Mouse (Mus musculus) frontal cortex, postnatal 25 days (tissue): Measurements from ENCODE around the gene Slc17a5.

Experiments
- DNase-seq, 2 experiments: peaks; one replicate each; pipeline ENCODE4 v3.0.0; 2022; ENCODE audit warnings: low spot score in 2 of 2

The Slc17a5 gene

GRCm38 (mm10) chr9:78559479-78559878 is 28.4 kb downstream of the Slc17a5 start:
- no peak for DNase-seq

- no peak for DNase-seq
Measured at GRCm38 (mm10) chr9:78558586-78559214, 29.1 kb downstream of the Slc17a5 start.

DNA sequence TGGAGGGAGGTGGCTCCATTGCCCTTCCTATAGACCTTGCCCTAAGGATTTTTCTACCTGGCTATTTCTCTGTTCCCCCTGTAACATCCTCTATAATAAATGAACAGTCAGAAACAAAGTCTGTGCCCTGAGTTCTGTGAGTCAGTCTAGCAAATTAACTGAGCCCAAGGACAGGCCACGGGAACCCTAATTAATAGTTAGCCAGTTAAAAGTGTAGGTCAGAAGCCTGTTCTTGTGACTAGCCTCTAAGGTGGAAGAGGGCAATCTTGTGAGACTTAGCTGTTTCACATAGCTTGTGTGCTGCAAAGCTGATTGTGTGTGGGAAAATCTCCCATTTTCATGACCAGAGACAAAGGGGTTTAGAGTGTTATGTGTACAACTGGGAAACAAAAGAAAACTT is 30.8 kb downstream of the Slc17a5 start:
- DNase-seq = no peak

DNA sequence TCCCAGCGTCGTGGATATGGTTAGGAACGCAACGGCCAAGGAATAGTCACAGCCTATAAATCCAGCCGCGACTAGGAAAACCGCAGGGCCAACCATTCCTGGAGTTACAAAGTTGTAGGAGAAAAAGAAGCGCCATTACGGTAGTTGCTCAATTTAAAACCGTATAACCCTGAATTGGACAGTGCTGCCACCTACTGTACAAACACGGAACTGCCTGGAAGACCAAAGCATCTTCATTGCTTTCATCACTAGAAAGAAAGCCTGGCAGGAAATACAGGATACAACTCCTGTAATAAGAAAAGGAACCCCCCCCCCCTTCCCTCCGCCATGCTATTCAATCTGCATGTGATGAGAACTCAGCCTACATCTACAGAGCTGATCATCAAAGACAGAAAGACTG is 34.9 kb downstream of the Slc17a5 start:
- DNase-seq = peak; percentile 78 to 91

DNA sequence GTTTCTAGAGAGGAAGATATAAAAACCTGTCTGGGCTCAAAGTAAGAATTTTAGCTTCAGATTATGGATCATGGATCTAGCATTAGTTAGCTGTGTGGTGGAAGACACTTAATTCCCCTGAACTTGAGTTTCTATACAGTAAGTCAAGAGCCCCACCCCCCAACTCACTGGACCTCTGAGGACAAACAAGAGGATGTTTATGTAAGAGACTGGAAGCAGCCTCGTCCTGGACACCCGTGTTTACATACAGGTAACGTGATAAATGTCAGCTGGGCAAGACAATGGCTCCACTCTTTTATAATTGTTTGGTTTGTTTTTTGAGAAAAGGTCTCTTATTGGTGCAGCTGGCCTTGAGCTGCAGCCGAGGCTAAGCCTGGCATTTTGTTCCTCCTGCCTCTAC is 36.1 kb downstream of the Slc17a5 start:
- DNase-seq = no peak

DNA sequence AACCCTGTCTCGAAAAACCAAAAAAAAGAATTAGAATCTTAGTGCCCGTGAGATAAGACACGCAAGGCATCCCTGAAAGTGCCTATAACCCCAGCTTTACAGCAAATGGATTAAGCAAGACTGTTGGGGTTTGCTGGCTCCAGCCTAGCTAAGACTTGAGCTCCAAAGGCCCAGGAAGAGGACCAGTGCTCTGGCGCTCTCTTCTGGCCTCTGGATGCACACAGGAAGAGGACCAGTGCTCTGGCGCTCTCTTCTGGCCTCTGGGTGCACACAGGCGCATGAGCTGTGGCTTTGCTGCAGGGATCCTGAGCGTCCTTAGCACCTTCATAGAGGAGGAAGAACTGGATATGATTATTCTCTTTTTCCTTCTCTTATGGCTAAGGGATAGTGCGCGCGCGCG is 40.1 kb downstream of the Slc17a5 start:
- DNase-seq = no peak

- peak; percentile 20 to 23 for DNase-seq
Measured at GRCm38 (mm10) chr9:78546944-78547343, 40.9 kb downstream of the Slc17a5 start.

- DNase-seq = no peak
Measured at GRCm38 (mm10) chr9:78541758-78542157, 46.1 kb downstream of the Slc17a5 start.

- DNase-seq = no peak
Measured at GRCm38 (mm10) chr9:78538421-78538820, 49.4 kb downstream of the Slc17a5 start.

GRCm38 (mm10) chr9:78537154-78537873 is 50.5 kb downstream of the Slc17a5 start:
- DNase-seq = no peak

- DNase-seq = no peak
Measured at GRCm38 (mm10) chr9:78534606-78535005, 53.2 kb downstream of the Slc17a5 start.

- DNase-seq = no peak
Measured at GRCm38 (mm10) chr9:78533296-78533935, 54.4 kb downstream of the Slc17a5 start.

GRCm38 (mm10) chr9:78532341-78532819 is 55.5 kb downstream of the Slc17a5 start:
- DNase-seq = no peak

GRCm38 (mm10) chr9:78531816-78532215 is 56.0 kb downstream of the Slc17a5 start:
- no peak for DNase-seq

DNA sequence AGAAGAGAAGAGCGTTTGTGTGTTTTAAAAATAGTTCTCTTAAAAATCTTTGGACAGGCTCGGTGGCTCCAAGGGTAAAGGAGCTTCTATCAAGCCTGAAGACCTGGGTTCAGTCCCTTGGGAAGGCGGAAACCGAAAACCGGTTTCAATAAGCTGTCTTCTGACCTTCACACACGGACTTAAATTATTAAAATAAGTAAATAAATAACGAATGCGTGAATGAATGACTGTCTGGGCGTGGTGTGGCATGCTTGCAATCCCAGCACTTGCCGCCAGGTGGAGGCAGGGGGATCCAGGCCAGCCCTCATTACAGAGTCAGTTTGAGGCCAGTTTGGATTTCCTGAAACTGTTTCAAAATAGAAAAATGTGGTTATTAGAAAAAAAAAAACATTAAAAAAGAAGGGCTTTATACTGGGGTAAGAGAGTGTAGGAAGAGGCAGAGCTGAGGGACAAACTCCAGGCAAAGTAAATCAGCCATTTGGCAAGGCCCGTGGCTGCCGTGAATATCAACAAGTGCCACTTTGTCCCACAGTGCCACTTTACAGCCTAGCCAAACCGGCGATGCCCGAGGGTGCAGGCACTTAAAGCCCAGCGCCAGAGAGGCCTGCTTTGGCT is 60.0 kb downstream of the Slc17a5 start:
- DNase-seq = peak; percentile 55 to 68

DNA sequence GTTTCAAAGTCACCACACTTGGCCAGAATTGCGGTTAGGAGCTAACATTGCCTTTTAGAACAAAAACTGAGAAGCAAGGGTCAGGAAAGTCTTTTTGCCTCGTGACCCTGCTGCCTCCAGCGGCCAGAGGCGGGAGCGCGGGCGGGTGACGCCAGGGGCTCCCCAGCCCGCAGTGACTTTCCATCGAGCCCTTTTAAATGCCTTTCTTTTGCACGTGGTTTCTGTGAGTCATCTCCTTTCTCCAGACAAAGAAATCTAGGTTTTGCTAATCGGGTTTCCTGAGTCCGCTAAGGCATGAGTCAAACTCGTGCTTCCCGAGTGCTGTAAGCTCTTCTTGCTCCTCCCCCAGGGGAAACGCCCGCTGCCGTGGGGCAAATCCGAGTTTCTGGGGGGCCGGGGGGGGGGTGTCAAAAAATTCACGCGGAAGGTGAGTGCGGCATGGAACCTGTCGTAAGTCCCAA is 60.5 kb downstream of the Slc17a5 start:
- peak; percentile 17 to 49 for DNase-seq

DNA sequence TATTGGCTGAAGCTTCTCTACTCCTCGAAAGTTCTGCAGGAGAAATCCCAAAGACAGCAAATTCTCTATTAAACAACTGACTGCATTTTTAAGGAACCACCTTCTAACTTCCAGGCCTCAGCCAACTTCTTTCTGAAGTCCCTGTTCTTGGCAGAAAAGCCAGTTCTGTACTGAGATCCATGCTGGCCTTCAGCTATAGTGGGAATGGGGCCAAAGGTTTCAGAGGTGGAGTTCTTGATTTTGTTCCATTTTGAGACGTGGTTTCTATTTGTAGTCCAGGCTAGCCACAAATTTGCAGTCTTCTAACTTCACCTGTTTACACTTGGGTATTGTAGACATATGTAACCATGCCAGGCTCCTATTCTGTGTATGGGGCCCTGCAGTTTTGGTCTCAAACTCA is 61.6 kb downstream of the Slc17a5 start:
- DNase-seq = no peak

DNA sequence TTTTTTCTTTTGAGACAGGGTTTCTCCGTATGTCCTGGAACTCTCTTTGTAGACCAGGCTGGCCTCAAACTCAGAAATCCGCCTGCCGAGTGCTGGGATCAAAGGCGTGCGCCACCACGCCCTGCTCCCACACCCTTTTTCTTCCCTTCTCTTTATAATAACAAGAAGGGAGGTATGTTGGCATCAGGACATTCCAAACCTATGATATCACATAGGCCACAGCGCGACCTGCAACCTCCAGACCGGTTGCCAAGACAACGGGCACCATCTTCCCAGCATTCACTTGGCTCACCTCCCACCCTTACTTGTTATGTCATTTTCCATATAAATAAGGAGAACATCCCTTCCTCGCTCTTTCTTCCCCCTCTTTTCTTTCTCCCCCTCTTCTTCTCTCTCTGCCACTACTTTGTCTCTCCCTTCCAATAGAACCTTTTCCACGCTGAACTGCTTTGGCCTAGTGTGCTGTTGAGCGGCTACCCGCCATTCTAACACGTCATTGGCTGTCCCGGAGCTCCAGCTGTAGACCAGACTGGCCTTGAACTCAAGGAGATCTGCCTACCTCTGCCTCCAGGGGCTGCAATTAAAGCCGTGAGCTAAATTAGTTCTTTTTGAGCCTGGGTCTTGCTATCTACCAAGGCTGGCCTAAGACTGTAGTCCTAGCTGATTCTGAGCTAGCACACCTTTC is 62.2 kb downstream of the Slc17a5 start:
- no peak for DNase-seq

- DNase-seq = no peak
Measured at GRCm38 (mm10) chr9:78521689-78522088, 66.2 kb downstream of the Slc17a5 start.

- peak in 1 of 2 experiments; percentile 29 for DNase-seq
Measured at GRCm38 (mm10) chr9:78520780-78521601, 66.8 kb downstream of the Slc17a5 start.
